Mouse (Mus musculus): ENCODE data around the gene Gm5662.
"Not testable (repeated sequence)": the region's sequence is repeated elsewhere in the genome, so short reads cannot be mapped to it uniquely, and the experiment has no call there.

Gene Gm5662

DNA sequence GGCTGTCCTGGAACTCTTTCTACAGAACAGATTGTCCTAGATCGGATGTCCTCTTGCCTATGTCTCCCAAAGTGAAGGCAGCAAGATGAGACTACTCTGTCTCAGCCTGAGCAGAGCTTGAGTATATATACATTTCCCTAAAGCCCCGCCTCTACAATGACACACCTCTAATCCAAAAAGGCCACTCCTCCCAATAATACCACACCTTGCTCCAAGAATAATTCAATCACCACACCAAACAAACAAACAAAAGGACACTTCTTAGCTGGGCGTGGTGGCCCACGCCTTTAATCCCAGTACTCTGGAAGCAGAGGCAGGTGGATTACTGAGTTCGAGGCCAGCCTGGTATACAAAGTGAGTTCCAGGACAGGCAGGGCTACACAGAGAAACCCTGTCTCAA is at the start of gene Gm5662:
Gene Gm5662, minus strand, starts transcription at position 101 of the 400 bp plus-strand sequence.
- not testable (repeated sequence) for DNase-seq (ENCODE audit: low spot score in 2 of 2)

DNA sequence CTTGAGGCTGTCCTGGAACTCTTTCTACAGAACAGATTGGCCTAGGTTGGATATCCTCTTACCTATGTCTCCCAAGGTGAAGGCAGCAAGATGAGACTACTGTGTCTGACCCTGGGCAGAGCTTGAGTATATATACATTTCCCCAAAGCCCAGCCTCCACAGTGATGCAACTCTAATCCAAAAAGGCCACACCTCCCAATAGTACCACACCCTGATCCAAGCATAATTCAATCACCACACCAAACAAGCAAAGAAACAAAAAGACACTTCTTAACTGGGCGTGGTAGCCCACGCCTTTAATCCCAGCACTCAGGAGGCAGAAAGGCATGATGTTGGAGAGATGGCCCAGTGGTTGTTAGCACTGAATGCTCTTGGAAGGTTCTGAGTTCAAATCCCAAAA is 49.6 kb upstream of the Gm5662 start, which contains the start of gene Gm5039:
Gene Gm5039, minus strand, starts transcription at position 101 of the 400 bp plus-strand sequence.
- DNase-seq (ENCODE audit: low spot score in 2 of 2), result not testable (repeated sequence)

DNA sequence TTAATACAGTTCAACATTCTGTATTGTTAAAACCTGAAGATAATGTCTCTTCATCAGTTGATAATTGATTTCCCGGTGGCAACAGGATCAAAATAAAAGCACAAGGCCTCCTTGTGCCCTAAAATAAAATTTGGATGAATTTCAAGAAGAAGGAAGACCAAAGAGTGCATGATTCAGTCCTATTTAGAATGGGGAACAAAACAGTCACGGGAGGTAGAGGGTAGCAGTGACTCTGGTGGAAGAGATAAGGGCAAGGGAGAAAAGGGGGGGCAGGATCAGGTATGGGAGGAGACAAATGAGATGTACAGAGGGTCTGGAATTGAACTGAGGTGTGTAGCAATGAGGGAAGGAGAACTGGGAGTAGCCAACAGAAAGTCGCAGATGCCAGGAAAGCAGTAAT is 40.3 kb upstream of the Gm5662 start:
- no peak for DNase-seq (ENCODE audit: low spot score in 2 of 2)

DNA sequence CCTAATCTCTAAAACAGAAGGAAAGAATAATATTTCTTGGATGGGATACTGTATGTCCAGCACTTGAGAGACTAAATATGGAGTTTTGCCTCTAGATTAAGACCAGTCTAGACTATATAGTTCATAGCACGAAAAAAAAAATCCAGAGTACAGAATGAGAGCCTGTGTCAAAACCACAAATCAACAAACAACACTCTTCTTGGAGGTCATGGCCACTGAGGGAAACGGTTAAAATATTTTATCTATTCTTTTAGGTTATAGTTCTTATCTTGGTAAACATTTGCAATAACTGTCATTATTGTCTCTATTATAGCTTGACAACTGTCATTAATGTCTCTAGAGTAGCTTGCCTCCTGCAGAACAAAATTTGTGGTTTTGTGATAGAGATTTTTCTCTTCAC is 22.9 kb upstream of the Gm5662 start:
- DNase-seq (ENCODE audit: low spot score in 2 of 2), result not testable (repeated sequence)

DNA sequence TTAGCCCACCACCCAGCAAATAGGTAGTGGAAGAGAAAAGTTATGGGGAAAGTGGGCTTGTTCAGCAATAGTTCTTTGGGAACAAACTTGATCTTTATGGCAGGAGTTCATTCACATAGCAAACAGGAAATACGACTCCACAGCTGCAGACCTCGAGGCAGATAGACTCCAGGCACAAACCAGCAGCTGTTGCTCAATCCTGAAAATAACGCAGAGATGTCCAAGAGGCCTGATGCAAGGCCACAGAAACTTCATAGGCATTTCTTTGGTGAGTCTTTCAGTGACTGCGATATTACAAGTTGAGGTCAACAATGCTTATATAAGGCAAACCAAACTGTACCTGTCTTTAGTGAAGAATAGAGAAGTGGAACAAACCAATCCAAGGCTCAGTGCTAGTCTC is 18.8 kb upstream of the Gm5662 start:
- not testable (repeated sequence) for DNase-seq (ENCODE audit: low spot score in 2 of 2)

DNA sequence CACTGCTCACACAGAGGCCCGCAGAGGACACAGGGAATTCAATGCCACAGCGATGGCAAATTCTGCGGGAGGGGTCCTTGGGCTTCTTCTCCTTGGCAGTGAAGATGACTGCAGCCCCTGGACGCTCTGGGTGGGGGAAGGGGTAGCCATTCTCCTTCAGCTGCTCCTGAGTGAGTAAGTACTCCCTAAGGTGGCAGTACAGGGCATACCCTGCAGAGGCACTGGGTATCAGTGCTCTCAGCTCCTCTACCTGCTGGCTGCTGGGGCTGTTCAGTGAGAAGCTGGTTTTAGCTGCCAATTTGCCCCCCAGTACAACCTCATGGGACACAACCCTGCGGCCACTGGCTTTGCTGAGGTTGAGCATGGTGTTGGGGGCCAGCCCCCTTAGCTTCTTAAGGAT is 10.9 kb upstream of the Gm5662 start:
- not testable (repeated sequence) for DNase-seq (ENCODE audit: low spot score in 2 of 2)

DNA sequence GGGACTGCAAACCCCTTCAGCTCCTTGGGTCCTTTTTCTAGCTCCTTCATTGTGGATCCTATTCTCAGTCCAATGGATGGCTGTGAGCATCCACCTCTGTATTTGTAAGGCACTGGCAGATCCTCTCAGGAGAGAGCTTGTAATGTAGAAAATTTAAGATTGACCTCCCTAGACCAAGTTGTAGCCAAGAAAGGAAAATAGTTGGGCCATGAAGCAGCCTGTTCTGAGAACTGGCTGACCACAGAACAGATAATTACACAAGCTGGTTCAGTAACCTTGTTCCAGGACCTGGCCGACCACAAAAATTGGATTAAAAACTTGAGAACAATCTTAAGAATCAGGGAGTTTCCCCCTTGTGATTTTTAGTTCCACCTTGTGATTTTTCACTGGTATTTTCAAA is 17.1 kb downstream of the Gm5662 start:
- no peak for DNase-seq (ENCODE audit: low spot score in 2 of 2)

DNA sequence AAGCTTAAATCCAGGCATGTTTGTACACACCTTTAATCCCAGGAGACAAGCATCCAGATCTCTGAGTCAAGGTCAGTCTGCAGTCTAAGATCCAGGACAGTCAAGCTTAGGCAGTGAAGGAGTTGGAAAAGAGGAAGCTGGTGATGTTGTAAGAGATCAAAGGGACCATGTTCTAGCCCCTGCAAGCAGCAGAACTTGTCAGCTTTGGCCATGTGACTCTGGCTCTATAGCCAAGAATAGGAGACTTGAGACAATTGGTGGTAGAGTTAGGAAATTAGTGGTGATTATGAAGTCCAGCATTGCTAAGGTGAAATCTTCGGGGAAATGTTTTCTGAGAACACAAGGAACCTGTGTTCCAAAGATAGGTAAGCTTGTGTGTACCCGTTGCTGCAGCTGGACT is 18.4 kb downstream of the Gm5662 start:
- DNase-seq (ENCODE audit: low spot score in 2 of 2), result not testable (repeated sequence)

DNA sequence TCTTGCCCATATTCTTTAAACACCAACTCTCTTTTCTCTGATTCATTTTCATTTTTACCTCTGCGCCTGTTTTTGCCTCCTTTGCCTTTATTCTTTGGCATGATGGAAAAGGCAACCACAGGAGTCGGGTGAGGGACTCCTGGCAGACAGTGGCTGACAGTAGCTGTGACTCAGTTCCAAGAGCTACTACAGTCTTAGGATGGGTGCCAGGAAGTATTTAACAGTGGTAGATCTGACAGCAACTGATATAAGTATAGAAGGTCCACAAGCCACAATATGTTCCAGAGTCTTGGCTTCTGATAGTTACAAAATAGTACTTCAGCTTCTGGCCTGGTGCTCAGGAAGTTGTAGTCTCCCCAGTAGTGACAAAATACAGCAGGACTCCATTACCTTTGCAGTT is 24.3 kb downstream of the Gm5662 start, which contains the start of gene Gm8332:
Gene Gm8332, minus strand, starts transcription at position 101 of the 400 bp plus-strand sequence.
- not testable (repeated sequence) for DNase-seq (ENCODE audit: low spot score in 2 of 2)

DNA sequence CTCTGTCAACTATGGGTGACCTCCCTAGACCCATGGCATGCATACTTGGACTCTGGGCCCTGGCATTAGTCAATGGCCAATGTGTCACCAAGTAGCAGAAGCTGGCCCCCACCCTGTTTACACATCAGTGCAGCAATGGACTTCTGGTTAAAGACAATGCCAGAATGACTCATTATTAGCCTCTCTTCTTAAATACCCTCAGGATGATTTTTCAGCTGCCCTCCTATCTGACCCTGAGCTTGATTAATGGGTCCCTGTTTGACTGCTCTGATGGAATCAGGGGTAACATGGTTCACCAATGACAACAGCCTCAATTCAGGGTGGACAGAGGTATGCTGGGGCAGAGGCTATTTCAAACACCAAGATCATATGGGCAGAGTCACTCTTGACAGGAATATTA is 28.5 kb downstream of the Gm5662 start:
- DNase-seq (ENCODE audit: low spot score in 2 of 2), result not testable (repeated sequence)

DNA sequence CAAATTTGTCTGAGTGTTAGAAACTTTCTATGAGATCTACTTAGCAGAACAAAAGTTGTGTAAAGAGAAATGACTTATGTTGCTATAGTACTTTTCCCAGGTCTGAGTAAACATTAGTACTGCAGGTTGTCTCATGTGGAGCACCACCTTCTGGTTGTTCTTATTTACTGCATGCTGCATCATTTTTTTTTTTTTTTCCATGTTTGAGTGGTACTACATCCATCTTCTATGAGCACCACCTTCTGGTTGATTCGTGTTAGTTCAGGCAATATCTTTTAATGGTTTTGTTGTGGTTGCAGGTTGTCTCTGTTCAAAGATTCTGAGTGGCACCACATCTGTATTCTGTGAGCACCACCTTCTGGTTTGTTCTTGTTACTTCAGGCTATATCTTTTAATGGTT is 31.4 kb downstream of the Gm5662 start:
- not testable (repeated sequence) for DNase-seq (ENCODE audit: low spot score in 2 of 2)
